Mouse (Mus musculus): ENCODE measurements around the gene Cirbp.

GRCm38 (mm10) chr10:80173955-80174640 is 8.3 kb downstream of the Cirbp start:
- TF ChIP-seq EP300 (IDR thresholded peaks at IDR 0.05; ENCODE audit: low read depth) (no peak), CTCF (IDR thresholded peaks at IDR 0.05; ENCODE audit: low read depth) (no peak)

All from heart, postnatal 0 days (tissue).